Comparison of ENCODE assay signal across 26 mouse cellular contexts in genomic region chr19:37809666-37810065, GRCm38 (mm10).
DNase-seq lines count a peak whose midpoint lies in the region; ATAC-seq lines count a peak whose summit lies in the region.
"Had no signal": no experiment of that assay in that cellular context is flagged by ENCODE, and none has a peak within 500 bp of the region (broad histone marks: within the 10 kb centered on the region; RNA-seq: fewer than 3 reads in every experiment).

No protein-coding gene starts in this region.

- peaks cover 13% of the 10 kb centered on the region for H3K4me1 ChIP-seq in limb, embryonic 10.5 days

- 0 out of 2 replicates have a peak, but pooled peaks have one; percentile 33 for ATAC-seq in common myeloid progenitor, adult 5-6 weeks (replicated peaks; ENCODE audit: low read depth, poor library complexity, severe bottlenecking)
- peak; percentile 10 to 22; a peak in 1 of 4 replicates for ATAC-seq in hematopoietic stem cell, adult 5-6 weeks (replicated peaks in 1 of 2; ENCODE audit: insufficient read depth in 1 of 2, low FRiP score in 2 of 2, low TSS enrichment in 1 of 2, low read depth in 1 of 2, poor library complexity in 2 of 2, severe bottlenecking in 2 of 2)
- ATAC-seq: activated CD4-positive, CD25-positive, alpha-beta regulatory T cell, adult 4 months; forebrain, embryonic 14.5 days; forebrain, embryonic 16.5 days; Patski had no signal

- no peak overlapping the region for H3K4me3 ChIP-seq in limb, embryonic 10.5 days
- H3K4me3 ChIP-seq: embryonic facial prominence, embryonic 13.5 days; embryonic facial prominence, embryonic 15.5 days; erythroblast, embryonic 14.5 days; forebrain, embryonic 10.5 days; forebrain, embryonic 12.5 days had no signal

- 87% methylated on average over 11 of the region's 11 CpGs for WGBS in limb, embryonic 10.5 days

- DNase-seq in adrenal gland, adult 2 months, result peak; percentile 5
- DNase-seq in adrenal gland, adult 18-20 months (ENCODE audit: low spot score in 2 of 2), result no peak
- DNase-seq in 416B (ENCODE audit: low read depth), result peak; percentile 38
- no peak for DNase-seq in layer of hippocampus, postnatal 36 days
- DNase-seq in limb, embryonic 10.5 days (ENCODE audit: low spot score), result no peak
- no peak for DNase-seq in kidney, postnatal 25 days
- DNase-seq: adrenal gland, adult 8-10 months; adrenal gland, postnatal 14 days; adrenal gland, postnatal 36 days; cerebellum, adult 11-12 months; cerebellum, adult 2 months; cerebellum, adult 9-10 months; cerebellum, postnatal 10 days; cerebellum, postnatal 25 days; embryo, embryonic 11 days had no signal

- peaks cover 13% of the 10 kb centered on the region for H3K27me3 ChIP-seq in limb, embryonic 10.5 days (ENCODE audit: low read depth, poor library complexity, severe bottlenecking)
- H3K27me3 ChIP-seq: embryonic facial prominence, embryonic 15.5 days; Patski had no signal

- no peaks in the 10 kb centered on the region for H3K36me3 ChIP-seq in limb, embryonic 10.5 days
- H3K36me3 ChIP-seq: embryonic facial prominence, embryonic 13.5 days; embryonic facial prominence, embryonic 15.5 days; forebrain, embryonic 10.5 days; forebrain, embryonic 12.5 days had no signal

- no peak overlapping the region for H3K27ac ChIP-seq in limb, embryonic 10.5 days
- H3K27ac ChIP-seq: embryonic facial prominence, embryonic 13.5 days; embryonic facial prominence, embryonic 15.5 days; forebrain, embryonic 10.5 days; forebrain, embryonic 12.5 days had no signal

- H3K9me3 ChIP-seq in limb, embryonic 10.5 days (replicated peaks), result no peaks in the 10 kb centered on the region
- H3K9me3 ChIP-seq: embryonic facial prominence, embryonic 13.5 days; embryonic facial prominence, embryonic 15.5 days; forebrain, embryonic 10.5 days; forebrain, embryonic 12.5 days had no signal

Comparison
In these comparisons a context has a peak if more than half of its experiments do, and no peak if none do; other contexts are left out.
1. DNase-seq: peak in adrenal gland, adult 2 months (single experiment) and 416B (single experiment); none in adrenal gland, adult 18-20 months (0 of 2), layer of hippocampus, postnatal 36 days (0 of 2), limb, embryonic 10.5 days (single experiment) and kidney, postnatal 25 days (0 of 2).